Mouse (Mus musculus): ENCODE measurements around the gene Rnf169.

Gene Rnf169

GRCm38 (mm10) chr7:99890168-99890755, 90.0 kb downstream of the Rnf169 start:
- DNase-seq: no peak

GRCm38 (mm10) chr7:99889175-99889880, 90.9 kb downstream of the Rnf169 start:
- peak; percentile 72 for DNase-seq

- no peak for DNase-seq
Measured at GRCm38 (mm10) chr7:99887743-99888142, 92.5 kb downstream of the Rnf169 start.

- no peak for DNase-seq
Measured at GRCm38 (mm10) chr7:99887230-99887735, 93.0 kb downstream of the Rnf169 start.

- no peak for DNase-seq
Measured at GRCm38 (mm10) chr7:99878254-99878653, 102.0 kb downstream of the Rnf169 start.

GRCm38 (mm10) chr7:99876345-99876744, 103.9 kb downstream of the Rnf169 start:
- peak; percentile 92 for DNase-seq

GRCm38 (mm10) chr7:99875891-99876290, 104.4 kb downstream of the Rnf169 start:
- no peak for DNase-seq

GRCm38 (mm10) chr7:99873965-99874364, 106.3 kb downstream of the Rnf169 start:
- DNase-seq: no peak
